8 mouse cellular contexts compared by ENCODE assay signal in the genomic region with DNA sequence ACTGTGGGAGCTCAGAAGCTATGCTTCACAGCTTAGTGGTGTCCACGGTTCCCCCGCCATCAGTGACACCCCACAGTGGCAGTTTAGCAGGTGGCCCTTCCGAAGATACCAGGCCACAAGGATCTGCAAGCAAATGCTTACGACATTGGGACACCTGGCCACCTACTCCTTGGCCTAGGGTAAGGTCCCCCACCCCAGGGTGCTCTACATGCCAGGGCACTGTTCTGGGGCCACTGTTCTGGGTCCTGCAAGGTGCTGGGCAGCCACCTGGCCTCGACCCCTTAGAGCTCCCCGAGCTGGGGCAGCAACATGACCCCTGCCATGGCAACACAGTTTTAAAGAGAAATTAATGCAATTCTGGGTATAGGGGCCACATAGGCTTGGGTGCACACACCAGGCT. TPM values are rescaled to one million over a fixed set of nuclear protein-coding genes. Genes with fewer than 3 reads are reported as not detected.
A peak's percentile ranks its signal among the peaks of the same experiment; 100 is the strongest.
DNase-seq lines count a peak whose midpoint lies in the region; ATAC-seq lines count a peak whose summit lies in the region.

No protein-coding gene starts in this region.

- no peaks in the 10 kb centered on the region for H3K27me3 ChIP-seq in liver, embryonic 13.5 days

- peak; percentile 94 for DNase-seq in heart, adult 11 months
- DNase-seq in heart, adult 8-10 months (ENCODE audit: low spot score), result no peak
- DNase-seq in thymus, postnatal 14 days, result peak; percentile 26
- DNase-seq in thymus, adult 18-20 months, result no peak
- no peak for DNase-seq in liver, embryonic 13.5 days
- DNase-seq in urinary bladder, postnatal 14 days (ENCODE audit: low spot score), result no peak
- no peak for DNase-seq in retina, postnatal 1 day
- DNase-seq in embryo, embryonic 10.5 days (ENCODE audit: low spot score), result no peak

- H3K9ac ChIP-seq in liver, embryonic 13.5 days, result peak overlapping the region; percentile 93

- ATAC-seq in liver, embryonic 13.5 days (ENCODE audit: low read depth), result no peak

- peak overlapping the region; percentile 74 for H3K27ac ChIP-seq in liver, embryonic 13.5 days

- WGBS in liver, embryonic 13.5 days (ENCODE audit: insufficient replicate concordance), result 37% methylated on average over 6 of the region's 6 CpGs

- H3K4me1 ChIP-seq in liver, embryonic 13.5 days (replicated peaks), result peaks cover 58% of the 10 kb centered on the region

- no peaks in the 10 kb centered on the region for H3K9me3 ChIP-seq in liver, embryonic 13.5 days (replicated peaks)

- H3K4me3 ChIP-seq in liver, embryonic 13.5 days (replicated peaks), result peak overlapping the region; percentile 88

- H3K4me2 ChIP-seq in liver, embryonic 13.5 days, result peak overlapping the region; percentile 98

- H3K36me3 ChIP-seq in liver, embryonic 13.5 days, result peaks cover 41% of the 10 kb centered on the region

RNA-seq across cellular contexts. Expression of a gene that starts 1.0 kb away (rescaled TPM):
- 10 to 100 TPM; 48.7 to 72.7 (median 66.7) TPM for total RNA-seq in heart, adult 8-10 months (2022)
- polyA plus RNA-seq in liver, embryonic 13.5 days (2015; fragmentation: Nextera tagmentation; extraction: Ambion mirVana), result 41.5 TPM in 2 replicates

RNA-seq across cellular contexts. Expression of a gene that starts 4.8 kb away (rescaled TPM):
- total RNA-seq in heart, adult 8-10 months (2022), result 1 to 10 TPM in 2 of 4 experiments, under 1 TPM in 2; 0.88 to 1.4 (median 1.0) TPM
- 2.3 and 2.4 TPM in 2 replicates for polyA plus RNA-seq in liver, embryonic 13.5 days (2015; fragmentation: Nextera tagmentation; extraction: Ambion mirVana)

RNA-seq across cellular contexts. Expression of a gene that starts 12.6 kb away (rescaled TPM):
- under 1 TPM in 2 of 4 experiments, not detected in 2; 0.12 to 0.29 TPM for total RNA-seq in heart, adult 8-10 months (2022)
- 0.13 and 0.15 TPM in 2 replicates for polyA plus RNA-seq in liver, embryonic 13.5 days (2015; fragmentation: Nextera tagmentation; extraction: Ambion mirVana)

RNA-seq across cellular contexts. Expression of a gene that starts 28.9 kb away (rescaled TPM):
- under 1 TPM; 0.37 to 0.78 (median 0.54) TPM for total RNA-seq in heart, adult 8-10 months (2022)
- polyA plus RNA-seq in liver, embryonic 13.5 days (2015; fragmentation: Nextera tagmentation; extraction: Ambion mirVana), result 7.2 and 7.5 TPM in 2 replicates

RNA-seq across cellular contexts. Expression of a gene that starts 39.7 kb away (rescaled TPM):
- 100 to 1,000 TPM; 100 to 132 (median 108) TPM for total RNA-seq in heart, adult 8-10 months (2022)
- 9.8 and 9.9 TPM in 2 replicates for polyA plus RNA-seq in liver, embryonic 13.5 days (2015; fragmentation: Nextera tagmentation; extraction: Ambion mirVana)

Comparison
In these comparisons a context has a peak if more than half of its experiments do, and no peak if none do; other contexts are left out.
1. DNase-seq: peak in heart, adult 11 months (single experiment) and thymus, postnatal 14 days (single experiment); none in heart, adult 8-10 months (single experiment), thymus, adult 18-20 months (0 of 2), liver, embryonic 13.5 days (single experiment), urinary bladder, postnatal 14 days (single experiment), retina, postnatal 1 day (single experiment) and embryo, embryonic 10.5 days (single experiment).